Mouse (Mus musculus): Measurements from ENCODE around the gene Tarbp2. TPM values are rescaled to one million over a fixed set of nuclear protein-coding genes. Genes with fewer than 3 reads are reported as not detected.

Gene Tarbp2
- total and polyA plus RNA-seq, 2 experiments from 2014 or later, result 91.1 to 97.2 TPM

- ATAC-seq (no peak), DNase-seq (ENCODE audit: low spot score) (no peak)
- 85% methylated on average over 6 of the region's 6 CpGs for WGBS
- no peak overlapping the region for H3K4me3 ChIP-seq (ENCODE audit: low read length)
- H3K9me3 ChIP-seq (ENCODE audit: low read length), result no peaks in the 10 kb centered on the region
- H3K4me2 ChIP-seq (ENCODE audit: low read depth, low read length), result no peak overlapping the region
- no peak for TF ChIP-seq CTCF (IDR thresholded peaks at IDR 0.05; ENCODE audit: low read depth)
- H3K27me3 ChIP-seq (ENCODE audit: insufficient read depth, low read length), result no peaks in the 10 kb centered on the region
- no peaks in the 10 kb centered on the region for H3K4me1 ChIP-seq (ENCODE audit: insufficient read depth, low read length)
- H3K9ac ChIP-seq (replicated peaks; ENCODE audit: low read length), result no peak overlapping the region
- no peak overlapping the region for H3K27ac ChIP-seq
- peaks cover 67% of the 10 kb centered on the region for H3K36me3 ChIP-seq (ENCODE audit: insufficient read depth, low read length)
Measured at GRCm38 (mm10) chr15:102499851-102500250, 18.1 kb upstream of the Tarbp2 start.

- no peak overlapping the region for H3K4me2 ChIP-seq (ENCODE audit: low read depth, low read length)
- H3K27me3 ChIP-seq (ENCODE audit: insufficient read depth, low read length), result no peaks in the 10 kb centered on the region
Measured at GRCm38 (mm10) chr15:102500479-102500878, 17.5 kb upstream of the Tarbp2 start.

GRCm38 (mm10) chr15:102501084-102501814, 16.7 kb upstream of the Tarbp2 start:
- no peak for DNase-seq (ENCODE audit: low spot score)
- no peaks in the 10 kb centered on the region for H3K27me3 ChIP-seq (ENCODE audit: insufficient read depth, low read length)
- H3K9ac ChIP-seq (replicated peaks; ENCODE audit: low read length), result no peak overlapping the region
- H3K36me3 ChIP-seq (ENCODE audit: insufficient read depth, low read length), result peaks cover 81% of the 10 kb centered on the region
- no peaks in the 10 kb centered on the region for H3K9me3 ChIP-seq (ENCODE audit: low read length)
- 91% methylated on average over 19 of the region's 19 CpGs for WGBS
- H3K4me1 ChIP-seq (ENCODE audit: insufficient read depth, low read length), result no peaks in the 10 kb centered on the region
- H3K4me3 ChIP-seq (ENCODE audit: low read length), result no peak overlapping the region
- ATAC-seq, result 0 out of 2 replicates have a peak, but pooled peaks have one; percentile 19
- H3K27ac ChIP-seq, result no peak overlapping the region
- H3K4me2 ChIP-seq (ENCODE audit: low read depth, low read length), result no peak overlapping the region
- TF ChIP-seq CTCF (IDR thresholded peaks at IDR 0.05; ENCODE audit: low read depth), result no peak

More at GRCm38 (mm10) chr15:102500479-102500878, 17.5 kb upstream of the Tarbp2 start:
- no peak for TF ChIP-seq CTCF (IDR thresholded peaks at IDR 0.05; ENCODE audit: low read depth)
- ATAC-seq, result no peak
- DNase-seq (ENCODE audit: low spot score), result no peak
- H3K9me3 ChIP-seq (ENCODE audit: low read length), result no peaks in the 10 kb centered on the region
- H3K27ac ChIP-seq, result no peak overlapping the region
- no peak overlapping the region for H3K9ac ChIP-seq (replicated peaks; ENCODE audit: low read length)
- peaks cover 73% of the 10 kb centered on the region for H3K36me3 ChIP-seq (ENCODE audit: insufficient read depth, low read length)
- H3K4me1 ChIP-seq (ENCODE audit: insufficient read depth, low read length), result no peaks in the 10 kb centered on the region
- no peak overlapping the region for H3K4me3 ChIP-seq (ENCODE audit: low read length)
- WGBS, result 94% methylated on average over 5 of the region's 5 CpGs

GRCm38 (mm10) chr15:102502254-102502840, 15.6 kb upstream of the Tarbp2 start:
- H3K4me1 ChIP-seq (ENCODE audit: insufficient read depth, low read length), result no peaks in the 10 kb centered on the region
- no peak for ATAC-seq
- 82% methylated on average over 9 of the region's 9 CpGs for WGBS

GRCm38 (mm10) chr15:102503447-102503846, 14.5 kb upstream of the Tarbp2 start, which contains the start of gene Gm10337:
Gm10337 (plus strand) TSS chr15:102503722.
- H3K4me3 ChIP-seq (ENCODE audit: low read length), result no peak within 1 kb of the TSS
- WGBS, result 94% methylated on average over 1 of the region's 1 CpGs
- no peaks in the 10 kb centered on the region for H3K27me3 ChIP-seq (ENCODE audit: insufficient read depth, low read length)
- no peaks in the 10 kb centered on the region for H3K4me1 ChIP-seq (ENCODE audit: insufficient read depth, low read length)
- no peaks in the 10 kb centered on the region for H3K9me3 ChIP-seq (ENCODE audit: low read length)
- H3K9ac ChIP-seq (replicated peaks; ENCODE audit: low read length), result no peak within 1 kb of the TSS
- H3K4me2 ChIP-seq (ENCODE audit: low read depth, low read length), result no peak within 1 kb of the TSS
- H3K27ac ChIP-seq, result no peak within 1 kb of the TSS
- no peak for TF ChIP-seq CTCF (IDR thresholded peaks at IDR 0.05; ENCODE audit: low read depth)
- peaks cover 76% of the 10 kb centered on the region for H3K36me3 ChIP-seq (ENCODE audit: insufficient read depth, low read length)
- ATAC-seq, result no peak
- no peak for DNase-seq (ENCODE audit: low spot score)

More at GRCm38 (mm10) chr15:102502254-102502840, 15.6 kb upstream of the Tarbp2 start:
- Histone ChIP-seq H3K9me3 (ENCODE audit: low read length) (no peaks in the 10 kb centered on the region), H3K4me2 (ENCODE audit: low read depth, low read length) (no peak overlapping the region), H3K27ac (no peak overlapping the region), H3K9ac (replicated peaks; ENCODE audit: low read length) (no peak overlapping the region), H3K4me3 (ENCODE audit: low read length) (no peak overlapping the region), H3K36me3 (ENCODE audit: insufficient read depth, low read length) (peaks cover 80% of the 10 kb centered on the region), H3K27me3 (ENCODE audit: insufficient read depth, low read length) (no peaks in the 10 kb centered on the region)
- no peak for DNase-seq (ENCODE audit: low spot score)
- TF ChIP-seq CTCF (IDR thresholded peaks at IDR 0.05; ENCODE audit: low read depth), result no peak

- no peak for TF ChIP-seq CTCF (IDR thresholded peaks at IDR 0.05; ENCODE audit: low read depth)
- H3K27me3 ChIP-seq (ENCODE audit: insufficient read depth, low read length), result no peaks in the 10 kb centered on the region
- peaks cover 71% of the 10 kb centered on the region for H3K36me3 ChIP-seq (ENCODE audit: insufficient read depth, low read length)
- H3K9me3 ChIP-seq (ENCODE audit: low read length), result no peaks in the 10 kb centered on the region
- peaks cover 3% of the 10 kb centered on the region; the same call in 1 of the 2 replicates for H3K4me1 ChIP-seq (ENCODE audit: insufficient read depth, low read length)
- no peak overlapping the region for H3K27ac ChIP-seq
- ATAC-seq (no peak), DNase-seq (ENCODE audit: low spot score) (no peak)
- no peak overlapping the region for H3K9ac ChIP-seq (replicated peaks; ENCODE audit: low read length)
- no peak overlapping the region for H3K4me3 ChIP-seq (ENCODE audit: low read length)
- no peak overlapping the region for H3K4me2 ChIP-seq (ENCODE audit: low read depth, low read length)
- 91% methylated on average over 9 of the region's 9 CpGs for WGBS
Measured at GRCm38 (mm10) chr15:102503924-102504782, 13.8 kb upstream of the Tarbp2 start.
